Comparison of ENCODE assay signal across 9 mouse cellular contexts in genomic region chr9:119192202-119192990, GRCm38 (mm10). TPM values are rescaled to one million over a fixed set of nuclear protein-coding genes. Genes with fewer than 3 reads are reported as not detected.
A peak's percentile ranks its signal among the peaks of the same experiment; 100 is the strongest.
DNase-seq lines count a peak whose midpoint lies in the region; ATAC-seq lines count a peak whose summit lies in the region.
"Had no signal": no experiment of that assay in that cellular context is flagged by ENCODE, and none has a peak within 500 bp of the region (broad histone marks: within the 10 kb centered on the region; RNA-seq: fewer than 3 reads in every experiment).

No protein-coding gene starts in this region.

- no peak overlapping the region for H3K27ac ChIP-seq in embryonic facial prominence, embryonic 11.5 days (replicated peaks; ENCODE audit: low read depth, low read length)

- ATAC-seq in embryonic facial prominence, embryonic 11.5 days (replicated peaks; ENCODE audit: insufficient number of reproducible peaks, low FRiP score, low TSS enrichment, low read depth): no peak

- WGBS in embryonic facial prominence, embryonic 11.5 days: 32% methylated on average over 11 of the region's 11 CpGs
- 23% methylated on average over 11 of the region's 11 CpGs for WGBS in large intestine, adult 2 months

- H3K4me1 ChIP-seq in embryonic facial prominence, embryonic 11.5 days (ENCODE audit: control insufficient read depth, insufficient read depth, low read length): no peaks in the 10 kb centered on the region

- H3K4me3 ChIP-seq in embryonic facial prominence, embryonic 11.5 days (ENCODE audit: low read depth, low read length): no peak overlapping the region

- peak; percentile 13 for DNase-seq in gastrocnemius, adult 18-20 months (ENCODE audit: low spot score)
- DNase-seq in gastrocnemius, postnatal 10 days: no peak
- peak; percentile 67 for DNase-seq in urinary bladder, adult 2 months (ENCODE audit: low spot score)
- no peak for DNase-seq in urinary bladder, postnatal 4 days (ENCODE audit: low spot score in 2 of 2)
- DNase-seq in embryonic facial prominence, embryonic 11.5 days (ENCODE audit: low spot score): peak; percentile 67
- peak; percentile 52 for DNase-seq in large intestine, adult 2 months (ENCODE audit: low read depth, low spot score)
- peak; percentile 23 for DNase-seq in retina, postnatal 7 days (ENCODE audit: low read depth, low spot score)
- DNase-seq in layer of hippocampus, postnatal 36 days: no peak

- no peaks in the 10 kb centered on the region for H3K27me3 ChIP-seq in embryonic facial prominence, embryonic 11.5 days (ENCODE audit: control insufficient read depth, insufficient read depth, low read length)

- no peak overlapping the region for H3K9ac ChIP-seq in embryonic facial prominence, embryonic 11.5 days (replicated peaks; ENCODE audit: low read length)

- H3K36me3 ChIP-seq in embryonic facial prominence, embryonic 11.5 days (replicated peaks; ENCODE audit: control insufficient read depth, insufficient read depth, low read depth, low read length): no peaks in the 10 kb centered on the region

- H3K9me3 ChIP-seq in embryonic facial prominence, embryonic 11.5 days (replicated peaks; ENCODE audit: control insufficient read depth, low read length): no peaks in the 10 kb centered on the region

- H3K4me2 ChIP-seq in embryonic facial prominence, embryonic 11.5 days (ENCODE audit: low read depth, low read length): no peak overlapping the region

RNA-seq across cellular contexts. Expression of gene Slc22a13, which starts 16.5 kb away (rescaled TPM):
- total RNA-seq in gastrocnemius, adult 18-20 months (2021): not detected
- total RNA-seq in gastrocnemius, postnatal 10 days (2021): not detected
- 0.04 and 0.07 TPM in 2 replicates for polyA plus RNA-seq in urinary bladder, adult 2 months (2012; rRNA removed)
- polyA plus RNA-seq in embryonic facial prominence, embryonic 11.5 days (2014; fragmentation: Nextera tagmentation; extraction: Ambion mirVana): not detected in 2 replicates
- 0.06 and 0.16 TPM in 2 replicates for polyA plus RNA-seq in large intestine, adult 2 months (2012; rRNA removed)
- under 1 TPM; 0.20 to 0.23 TPM for total RNA-seq in layer of hippocampus, postnatal 36 days (2021)
- total RNA-seq: layer of hippocampus, postnatal 25 days had no signal

RNA-seq across cellular contexts. Expression of gene Gm47289, which starts 33.4 kb away (rescaled TPM):
- total RNA-seq in gastrocnemius, adult 18-20 months (2021): not detected
- not detected for total RNA-seq in gastrocnemius, postnatal 10 days (2021)
- 0.03 and 0.07 TPM in 2 replicates for polyA plus RNA-seq in urinary bladder, adult 2 months (2012; rRNA removed)
- polyA plus RNA-seq in embryonic facial prominence, embryonic 11.5 days (2014; fragmentation: Nextera tagmentation; extraction: Ambion mirVana): not detected in 2 replicates
- polyA plus RNA-seq in large intestine, adult 2 months (2012; rRNA removed): not detected in 2 replicates
- not detected for total RNA-seq in layer of hippocampus, postnatal 36 days (2021)
- total RNA-seq: layer of hippocampus, postnatal 25 days had no signal

RNA-seq across cellular contexts. Expression of gene Acaa1b, which starts 35.5 kb away (rescaled TPM):
- 1 to 10 TPM; 1.2 to 1.5 TPM for total RNA-seq in gastrocnemius, adult 18-20 months (2021)
- total RNA-seq in gastrocnemius, postnatal 10 days (2021): 1 to 10 TPM; 1.1 to 1.9 TPM
- 206 and 222 TPM in 2 replicates for polyA plus RNA-seq in urinary bladder, adult 2 months (2012; rRNA removed)
- polyA plus RNA-seq in embryonic facial prominence, embryonic 11.5 days (2014; fragmentation: Nextera tagmentation; extraction: Ambion mirVana): 1.1 and 1.3 TPM in 2 replicates
- 2.2 and 4.5 TPM in 2 replicates for polyA plus RNA-seq in large intestine, adult 2 months (2012; rRNA removed)
- 1 to 10 TPM; 1.2 to 1.7 TPM for total RNA-seq in layer of hippocampus, postnatal 36 days (2021)

Comparison
In these comparisons a context has a peak if more than half of its experiments do, and no peak if none do; other contexts are left out.
1. DNase-seq: peak in gastrocnemius, adult 18-20 months (single experiment), urinary bladder, adult 2 months (single experiment), embryonic facial prominence, embryonic 11.5 days (single experiment), large intestine, adult 2 months (single experiment) and retina, postnatal 7 days (single experiment); none in gastrocnemius, postnatal 10 days (single experiment), urinary bladder, postnatal 4 days (0 of 2) and layer of hippocampus, postnatal 36 days (0 of 2).